ENCODE assay signal across 8 mouse cellular contexts in the genomic region with DNA sequence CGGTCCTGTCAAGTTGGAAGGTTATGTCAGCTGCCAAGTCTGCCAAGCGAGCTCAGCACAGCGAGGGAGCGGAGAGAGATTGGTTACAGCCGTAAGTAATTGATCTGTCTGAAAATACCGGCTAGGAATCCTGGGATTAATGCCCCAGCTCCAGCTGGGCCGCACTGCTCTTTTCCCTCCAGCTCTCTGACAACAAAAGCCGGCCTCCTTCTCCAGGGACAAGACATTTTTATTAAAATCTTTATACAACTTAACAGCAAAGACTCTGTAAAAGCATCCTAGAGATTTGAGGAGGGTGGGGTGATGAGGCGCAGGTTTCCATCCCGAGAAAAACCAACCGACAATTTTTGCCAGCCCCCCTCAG.
DNase-seq lines count a peak whose midpoint lies in the region; ATAC-seq lines count a peak whose summit lies in the region.

No protein-coding gene starts in this region.

- no peaks in the 10 kb centered on the region for H3K9me3 ChIP-seq in heart, embryonic 13.5 days
- H3K9me3 ChIP-seq in midbrain, embryonic 11.5 days (ENCODE audit: control insufficient read depth, low read length) = no peaks in the 10 kb centered on the region; the same call in 1 of the 2 replicates

- WGBS in heart, embryonic 13.5 days = 27% methylated on average over 11 of the region's 11 CpGs
- 3% methylated on average over 11 of the region's 11 CpGs for WGBS in midbrain, embryonic 11.5 days

- 0 out of 2 replicates have a peak overlapping the region, but pooled peaks have one; percentile 37 for H3K9ac ChIP-seq in heart, embryonic 13.5 days
- H3K9ac ChIP-seq in midbrain, embryonic 11.5 days (ENCODE audit: low read length) = no peak overlapping the region

- H3K4me2 ChIP-seq in heart, embryonic 13.5 days = peak overlapping the region; percentile 57
- H3K4me2 ChIP-seq in midbrain, embryonic 11.5 days = peak overlapping the region; percentile 26

- intact Hi-C loops in heart, postnatal 36 days (cut with DNase I) = no loop called here

- peaks cover 42% of the 10 kb centered on the region for H3K4me1 ChIP-seq in heart, embryonic 13.5 days
- peaks cover 37% of the 10 kb centered on the region for H3K4me1 ChIP-seq in midbrain, embryonic 11.5 days (ENCODE audit: control insufficient read depth, insufficient read depth, low read length)

- H3K36me3 ChIP-seq in heart, embryonic 13.5 days = no peaks in the 10 kb centered on the region
- no peaks in the 10 kb centered on the region for H3K36me3 ChIP-seq in midbrain, embryonic 11.5 days (ENCODE audit: control insufficient read depth, insufficient read depth, low read length)

- H3K27me3 ChIP-seq in heart, embryonic 13.5 days (replicated peaks) = no peaks in the 10 kb centered on the region
- H3K27me3 ChIP-seq in midbrain, embryonic 11.5 days (ENCODE audit: control insufficient read depth, insufficient read depth, low read length) = peaks cover 3% of the 10 kb centered on the region; the same call in 1 of the 2 replicates

- ATAC-seq in heart, embryonic 13.5 days (ENCODE audit: extremely low read depth, insufficient number of reproducible peaks, low FRiP score, low TSS enrichment) = no peak
- peak; percentile 85 for ATAC-seq in midbrain, embryonic 11.5 days (ENCODE audit: low FRiP score)

- no peak overlapping the region; the same call in 1 of the 2 replicates for H3K27ac ChIP-seq in heart, embryonic 13.5 days (replicated peaks)
- peak overlapping the region; percentile 71 for H3K27ac ChIP-seq in midbrain, embryonic 11.5 days (ENCODE audit: low read depth, low read length)

- DNase-seq in heart, adult 8-10 months (ENCODE audit: low spot score) = peak; percentile 3
- DNase-seq in heart, postnatal 36 days = no peak
- DNase-seq in embryo, embryonic 9.5 days (ENCODE audit: extremely low spot score) = peak; percentile 64
- peak; percentile 88 for DNase-seq in midbrain, embryonic 11.5 days (ENCODE audit: low spot score, missing footprints)
- DNase-seq in spleen, postnatal 14 days (ENCODE audit: low spot score in 2 of 2) = no peak
- DNase-seq in urinary bladder, postnatal 36 days (ENCODE audit: low spot score in 2 of 2) = no peak
- no peak for DNase-seq in urinary bladder, postnatal 25 days (ENCODE audit: low spot score)

- peak overlapping the region; percentile 21 for H3K4me3 ChIP-seq in heart, embryonic 13.5 days
- no peak overlapping the region for H3K4me3 ChIP-seq in midbrain, embryonic 11.5 days (ENCODE audit: low read depth, low read length)

Comparison
In these comparisons a context has a peak if more than half of its experiments do, and no peak if none do; other contexts are left out.
1. DNase-seq: peak in heart, adult 8-10 months (single experiment), embryo, embryonic 9.5 days (single experiment) and midbrain, embryonic 11.5 days (single experiment); none in heart, postnatal 36 days (0 of 2), spleen, postnatal 14 days (0 of 2), urinary bladder, postnatal 36 days (0 of 2) and urinary bladder, postnatal 25 days (single experiment).